In the genomic region with DNA sequence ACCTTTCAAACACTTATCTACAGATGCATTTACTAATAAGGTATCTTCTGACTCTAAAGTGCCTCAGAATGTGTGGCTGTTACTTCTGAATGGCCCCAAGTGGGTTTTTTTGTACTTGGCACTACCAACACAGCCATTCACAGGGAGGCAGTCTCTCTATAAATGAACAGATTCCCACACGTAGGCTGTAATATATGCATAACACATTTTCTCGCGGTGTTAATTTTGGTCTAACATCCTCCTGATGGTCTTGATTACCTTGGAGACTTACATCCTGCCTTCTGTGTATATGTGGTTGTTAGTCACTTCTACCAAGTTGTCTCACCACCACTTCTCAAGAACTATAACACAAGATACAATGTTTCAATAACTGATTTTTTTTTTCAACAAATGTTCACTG, we compare ENCODE assay signal across 18 mouse cellular contexts.
DNase-seq lines count a peak whose midpoint lies in the region; ATAC-seq lines count a peak whose summit lies in the region.
"Had no signal": no experiment of that assay in that cellular context is flagged by ENCODE, and none has a peak within 500 bp of the region (broad histone marks: within the 10 kb centered on the region; RNA-seq: fewer than 3 reads in every experiment).

No protein-coding gene starts in this region.

- H3K9me3 ChIP-seq in heart, embryonic 11.5 days (replicated peaks; ENCODE audit: control insufficient read depth, low read length): no peaks in the 10 kb centered on the region
- H3K9me3 ChIP-seq: heart, embryonic 12.5 days; limb, embryonic 13.5 days; midbrain, embryonic 12.5 days; neural tube, embryonic 15.5 days had no signal

- no peak overlapping the region for H3K27ac ChIP-seq in heart, embryonic 11.5 days (ENCODE audit: low read depth, low read length)
- H3K27ac ChIP-seq: limb, embryonic 13.5 days; liver, embryonic 14.5 days; midbrain, embryonic 12.5 days; neural tube, embryonic 15.5 days had no signal

- H3K4me3 ChIP-seq in heart, embryonic 11.5 days (ENCODE audit: low read depth, low read length): no peak overlapping the region
- H3K4me3 ChIP-seq: heart, embryonic 12.5 days; limb, embryonic 13.5 days; midbrain, embryonic 12.5 days; neural tube, embryonic 15.5 days had no signal

- H3K9ac ChIP-seq in heart, embryonic 11.5 days (ENCODE audit: low read depth, low read length): no peak overlapping the region
- H3K9ac ChIP-seq: heart, embryonic 12.5 days; limb, embryonic 13.5 days; liver, embryonic 14.5 days; midbrain, embryonic 12.5 days; neural tube, embryonic 15.5 days had no signal

- intact Hi-C loops in heart, postnatal 25 days (cut with DNase I): no loop called here

- 83% methylated on average over 3 of the region's 3 CpGs for WGBS in heart, embryonic 11.5 days (ENCODE audit: insufficient replicate concordance)

- H3K27me3 ChIP-seq in heart, embryonic 11.5 days (ENCODE audit: control insufficient read depth, insufficient read depth, low read length): no peaks in the 10 kb centered on the region
- H3K27me3 ChIP-seq: heart, embryonic 12.5 days; limb, embryonic 13.5 days; midbrain, embryonic 12.5 days; neural tube, embryonic 15.5 days had no signal

- H3K4me1 ChIP-seq in heart, embryonic 11.5 days (ENCODE audit: control insufficient read depth, insufficient read depth, low read length): no peaks in the 10 kb centered on the region
- H3K4me1 ChIP-seq: midbrain, embryonic 12.5 days; neural tube, embryonic 15.5 days had no signal

- H3K36me3 ChIP-seq in heart, embryonic 11.5 days (ENCODE audit: control insufficient read depth, insufficient read depth, low read length): no peaks in the 10 kb centered on the region
- H3K36me3 ChIP-seq: heart, embryonic 12.5 days; limb, embryonic 13.5 days; midbrain, embryonic 12.5 days; neural tube, embryonic 15.5 days had no signal

- ATAC-seq in activated CD4-positive, CD25-positive, alpha-beta regulatory T cell, adult 4 months: peak; percentile 52
- no peak for ATAC-seq in heart, embryonic 11.5 days (replicated peaks; ENCODE audit: insufficient number of reproducible peaks, low FRiP score, low TSS enrichment)

- peak; percentile 68 for DNase-seq in heart, adult 11 months
- DNase-seq in heart, postnatal 25 days (ENCODE audit: low spot score): no peak
- DNase-seq in CD4-positive helper T cell, adult 2 months (ENCODE audit: low read depth, low spot score): peak; percentile 4
- DNase-seq in induced T-regulatory cell, adult 2 months (ENCODE audit: low read depth): peak; percentile 21
- no peak for DNase-seq in cerebellum, adult 8-10 months
- DNase-seq: adrenal gland, postnatal 25 days; cerebellum, adult 9-10 months; kidney, adult 9 months; kidney, postnatal 36 days; layer of hippocampus, postnatal 36 days; retina, postnatal 1 day had no signal

- no peak overlapping the region for H3K4me2 ChIP-seq in heart, embryonic 11.5 days
- H3K4me2 ChIP-seq: heart, embryonic 12.5 days; limb, embryonic 13.5 days; midbrain, embryonic 12.5 days; neural tube, embryonic 15.5 days had no signal

Comparison
In these comparisons a context has a peak if more than half of its experiments do, and no peak if none do; other contexts are left out.
1. DNase-seq: peak in heart, adult 11 months (single experiment), CD4-positive helper T cell, adult 2 months (single experiment) and induced T-regulatory cell, adult 2 months (single experiment); none in heart, postnatal 25 days (single experiment) and cerebellum, adult 8-10 months (single experiment).